In the genomic region with DNA sequence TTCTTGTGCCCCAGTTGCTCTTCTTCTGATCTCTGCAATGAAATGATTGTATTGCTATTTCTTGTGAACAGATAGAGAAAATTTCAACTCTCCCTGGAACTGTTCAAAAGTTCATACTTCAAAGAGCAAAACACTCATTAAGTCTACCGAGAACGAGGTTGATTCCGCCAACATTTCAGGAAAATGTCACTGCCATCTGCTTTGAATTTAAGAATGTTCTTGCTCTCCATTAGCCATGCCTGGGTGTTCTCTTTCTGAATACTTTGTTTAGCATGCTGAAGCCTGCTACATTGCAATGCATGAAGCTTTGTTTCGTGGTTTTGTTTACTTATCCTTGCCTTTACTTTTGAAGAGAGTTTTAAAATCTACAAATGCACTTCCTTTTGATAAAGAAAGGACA, we compare ENCODE assay signal across 26 mouse cellular contexts.
DNase-seq lines count a peak whose midpoint lies in the region; ATAC-seq and TF ChIP-seq lines count a peak whose summit lies in the region.
"Had no signal": no experiment of that assay in that cellular context is flagged by ENCODE, and none has a peak within 500 bp of the region (broad histone marks: within the 10 kb centered on the region; RNA-seq: fewer than 3 reads in every experiment).

No protein-coding gene starts in this region.

- WGBS in limb, embryonic 14.5 days, result 24% methylated on average over 4 of the region's 4 CpGs
- 76% methylated on average over 4 of the region's 4 CpGs for WGBS in intestine, embryonic 15.5 days

- H3K36me3 ChIP-seq in limb, embryonic 14.5 days (ENCODE audit: control insufficient read depth, insufficient read depth, low read length), result no peaks in the 10 kb centered on the region
- H3K36me3 ChIP-seq in intestine, embryonic 15.5 days, result no peaks in the 10 kb centered on the region
- H3K36me3 ChIP-seq: heart, embryonic 10.5 days; limb, embryonic 15.5 days; liver, embryonic 15.5 days; lung, embryonic 15.5 days; stomach, embryonic 15.5 days had no signal

- H3K9ac ChIP-seq in limb, embryonic 14.5 days (ENCODE audit: low read depth, low read length, severe bottlenecking), result no peak overlapping the region
- H3K9ac ChIP-seq in intestine, embryonic 15.5 days, result no peak overlapping the region
- H3K9ac ChIP-seq: forebrain, embryonic 13.5 days; limb, embryonic 15.5 days; liver, embryonic 15.5 days; lung, embryonic 15.5 days; stomach, embryonic 15.5 days had no signal

- no peak overlapping the region for H3K4me2 ChIP-seq in limb, embryonic 14.5 days (replicated peaks; ENCODE audit: low read depth, low read length, severe bottlenecking)
- no peak overlapping the region for H3K4me2 ChIP-seq in intestine, embryonic 15.5 days (replicated peaks)
- H3K4me2 ChIP-seq: forebrain, embryonic 13.5 days; limb, embryonic 15.5 days; liver, embryonic 15.5 days; lung, embryonic 15.5 days; stomach, embryonic 15.5 days had no signal

- no peak for ATAC-seq in limb, embryonic 14.5 days (ENCODE audit: low FRiP score, low read depth)
- ATAC-seq in intestine, embryonic 15.5 days, result no peak
- ATAC-seq: forebrain, embryonic 13.5 days; hindbrain, embryonic 16.5 days; Patski had no signal

- DNase-seq in layer of hippocampus, adult 11-12 months (ENCODE audit: low spot score), result peak; percentile 9
- DNase-seq in layer of hippocampus, postnatal 10 days (ENCODE audit: low spot score in 2 of 2), result no peak
- peak; percentile 52 for DNase-seq in embryo, embryonic 11 days
- DNase-seq in forelimb bud, embryonic 11.5 days (ENCODE audit: low read depth, low spot score), result peak; percentile 45
- DNase-seq in limb, embryonic 14.5 days (ENCODE audit: low spot score), result peak; percentile 48
- DNase-seq in right cerebral cortex, postnatal 10 days (ENCODE audit: low spot score in 2 of 2), result no peak
- no peak for DNase-seq in left cerebral cortex, postnatal 14 days (ENCODE audit: low spot score in 2 of 2)
- DNase-seq: adrenal gland, postnatal 36 days; cerebellum, adult 11 months; gastrocnemius, postnatal 10 days; kidney, adult 18-20 months; kidney, postnatal 10 days; lung, postnatal 36 days; midbrain, embryonic 14.5 days; right cerebral cortex, postnatal 4 days; thymus, postnatal 25 days had no signal

- no peaks in the 10 kb centered on the region for H3K9me3 ChIP-seq in limb, embryonic 14.5 days (ENCODE audit: control insufficient read depth, low read length)
- no peaks in the 10 kb centered on the region for H3K9me3 ChIP-seq in intestine, embryonic 15.5 days
- H3K9me3 ChIP-seq: forebrain, embryonic 13.5 days; heart, embryonic 10.5 days; limb, embryonic 15.5 days; liver, embryonic 15.5 days; lung, embryonic 15.5 days; stomach, embryonic 15.5 days had no signal

- H3K4me1 ChIP-seq in limb, embryonic 14.5 days (ENCODE audit: control insufficient read depth, insufficient read depth, low read length), result peaks cover 9% of the 10 kb centered on the region; the same call in 1 of the 2 replicates
- H3K4me1 ChIP-seq in intestine, embryonic 15.5 days (replicated peaks), result no peaks in the 10 kb centered on the region
- H3K4me1 ChIP-seq: heart, embryonic 10.5 days; limb, embryonic 15.5 days; liver, embryonic 15.5 days; lung, embryonic 15.5 days; stomach, embryonic 15.5 days had no signal

- no peak overlapping the region for H3K27ac ChIP-seq in limb, embryonic 14.5 days (replicated peaks; ENCODE audit: low read depth, low read length)
- H3K27ac ChIP-seq in intestine, embryonic 15.5 days, result no peak overlapping the region
- H3K27ac ChIP-seq: forebrain, embryonic 13.5 days; heart, embryonic 10.5 days; limb, embryonic 15.5 days; liver, embryonic 15.5 days; lung, embryonic 15.5 days; stomach, embryonic 15.5 days had no signal

- intact Hi-C loops in left cerebral cortex, postnatal 14 days (cut with DNase I), result no loop called here

- TF ChIP-seq POLR2A in limb, embryonic 14.5 days (IDR thresholded peaks at IDR 0.05; ENCODE audit: borderline replicate concordance, extremely low read depth, insufficient read depth, insufficient read length), result no peak

- H3K4me3 ChIP-seq in limb, embryonic 14.5 days (replicated peaks; ENCODE audit: low read length), result no peak overlapping the region
- H3K4me3 ChIP-seq in intestine, embryonic 15.5 days (replicated peaks), result no peak overlapping the region
- H3K4me3 ChIP-seq: erythroblast, embryonic 14.5 days; forebrain, embryonic 13.5 days; heart, embryonic 10.5 days; limb, embryonic 15.5 days; liver, embryonic 15.5 days; lung, embryonic 15.5 days; stomach, embryonic 15.5 days had no signal

- H3K27me3 ChIP-seq in limb, embryonic 14.5 days (ENCODE audit: control insufficient read depth, insufficient read depth, low read length), result no peaks in the 10 kb centered on the region
- no peaks in the 10 kb centered on the region for H3K27me3 ChIP-seq in intestine, embryonic 15.5 days (replicated peaks)
- H3K27me3 ChIP-seq: forebrain, embryonic 13.5 days; limb, embryonic 15.5 days; liver, embryonic 15.5 days; lung, embryonic 15.5 days; stomach, embryonic 15.5 days had no signal

Comparison
In these comparisons a context has a peak if more than half of its experiments do, and no peak if none do; other contexts are left out.
1. DNase-seq: peak in layer of hippocampus, adult 11-12 months (single experiment), embryo, embryonic 11 days (single experiment), forelimb bud, embryonic 11.5 days (single experiment) and limb, embryonic 14.5 days (single experiment); none in layer of hippocampus, postnatal 10 days (0 of 2), right cerebral cortex, postnatal 10 days (0 of 2) and left cerebral cortex, postnatal 14 days (0 of 2).